Mouse (Mus musculus) G1E (cell line): Measurements from ENCODE around the gene Gnao1. TPM values are rescaled to one million over a fixed set of nuclear protein-coding genes. Genes with fewer than 3 reads are reported as not detected.

Experiments used
- ATAC-seq: 2 replicates; pipeline ENCODE4 v1.8.0; 2016; ENCODE audit warnings: mild to moderate bottlenecking; ENCODE audit not compliant: insufficient number of reproducible peaks, poor library complexity, low FRiP score, severe bottlenecking; ENCODE audit errors: extremely low read depth
- DNase-seq: peaks from one replicate; pipeline ENCODE4 v3.0.0; 2012; ENCODE audit warnings: low spot score
- H3K27me3 ChIP-seq: 2 replicates; pipeline ENCODE4 v1.6.1; 2012; ENCODE audit warnings: mild to moderate bottlenecking, low read length, inconsistent platforms; ENCODE audit not compliant: insufficient read depth
- H3K36me3 ChIP-seq: replicated peaks from 2 replicates; pipeline ENCODE3; 2012; ENCODE audit warnings: mild to moderate bottlenecking, inconsistent platforms
- H3K4me1 ChIP-seq: 2 replicates; pipeline ENCODE4 v1.6.1; 2012; ENCODE audit warnings: low read depth, low read length, inconsistent platforms, mixed read lengths; ENCODE audit not compliant: insufficient read depth
- H3K4me3 ChIP-seq: 2 replicates; pipeline ENCODE4 v1.5.1; 2012; ENCODE audit warnings: low read depth, mild to moderate bottlenecking, inconsistent platforms, low read length, moderate library complexity, mixed read lengths
- H3K9me3 ChIP-seq: replicated peaks from 2 replicates; pipeline ENCODE4 v1.6.1; 2012; ENCODE audit warnings: inconsistent platforms
- CTCF ChIP-seq: IDR thresholded peaks from 2 replicates; pipeline ENCODE4 v1.5.1; 2012; ENCODE audit warnings: low read depth, low read length, inconsistent platforms, mixed read lengths
- GATA1 ChIP-seq: IDR thresholded peaks from 2 replicates; pipeline ENCODE4 v1.6.1; 2012; ENCODE audit warnings: borderline replicate concordance, low read length, inconsistent platforms, mixed read lengths
- GATA2 ChIP-seq: IDR thresholded peaks from 2 replicates; pipeline ENCODE4 v1.6.1; 2012; ENCODE audit warnings: low read depth, low read length, inconsistent platforms, borderline replicate concordance
- POLR2AphosphoS5 ChIP-seq: IDR thresholded peaks from 2 replicates; pipeline ENCODE4 v1.6.1; 2012; ENCODE audit warnings: low read depth, low read length, inconsistent platforms; ENCODE audit not compliant: insufficient replicate concordance
- TAL1 ChIP-seq: conservative IDR thresholded peaks from 2 replicates; pipeline ENCODE4 v1.6.1; 2012; ENCODE audit warnings: low read depth, low read length, inconsistent platforms, mixed read lengths
- polyA plus RNA-seq: library from polyadenylated mRNA; stranded (reverse); fragments of >175 nt; gene quantifications from 2 replicates; pipeline ENCODE4 v1.2.3, GENCODE M21; 2012
- total RNA-seq, 2 experiments: library from RNA; stranded (forward) in 1 of 2; stranded (reverse) in 1 of 2; fragments of 200-1000 nt in 1 of 2; fragments of >200 nt in 1 of 2; fragmentation: Nextera tagmentation in 1 of 2; gene quantifications; 2 replicates each; pipeline ENCODE4 v1.2.3; 2014 to 2017

The Gnao1 gene
- total and polyA plus RNA-seq, 3 experiments, result 0.27 TPM; not detected in 2

DNA sequence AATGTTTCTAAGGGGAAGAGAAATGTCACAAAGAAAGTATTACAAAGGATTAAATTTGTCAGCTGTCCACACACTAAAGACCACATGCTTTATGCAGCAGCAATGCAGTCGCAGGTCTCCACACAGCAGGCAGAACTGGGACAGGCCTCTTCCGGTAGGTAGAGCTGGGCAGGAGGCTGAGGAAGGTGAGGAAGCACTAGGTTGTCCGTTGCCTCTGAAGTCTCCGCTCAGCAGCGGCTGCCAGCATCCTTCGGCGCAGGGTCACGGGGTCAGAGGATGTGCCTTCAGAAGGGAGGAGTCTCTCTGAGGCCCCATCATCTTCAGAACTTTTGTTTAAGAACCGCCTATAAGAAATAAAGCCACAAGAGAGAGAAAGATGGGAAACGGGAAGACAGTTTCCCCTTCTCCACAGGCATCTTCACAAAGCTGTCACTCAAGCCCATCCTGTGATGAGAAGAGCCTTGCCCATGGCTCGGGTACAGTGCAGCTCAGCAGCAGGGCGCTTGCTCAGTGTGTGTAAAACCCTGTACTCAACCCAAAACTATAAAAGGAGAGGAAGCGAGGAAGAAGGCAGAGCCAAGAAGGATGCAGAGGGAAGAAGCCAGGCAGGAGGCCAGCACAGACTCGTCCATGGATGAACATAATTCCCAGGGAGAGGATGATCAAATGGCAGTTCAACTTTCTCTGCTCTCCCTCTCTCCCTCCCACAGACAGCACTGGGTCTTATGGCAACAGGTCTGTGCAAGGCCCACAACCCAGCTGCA is 163.4 kb downstream of the Gnao1 start:
- no peaks in the 10 kb centered on the region for H3K9me3 ChIP-seq
- TF ChIP-seq GATA1 (no peak), GATA2 (no peak), CTCF (no peak), POLR2AphosphoS5 (no peak), TAL1 (no peak)
- no peaks in the 10 kb centered on the region for H3K27me3 ChIP-seq
- DNase-seq (no peak), ATAC-seq (no peak)
- no peak overlapping the region for H3K4me3 ChIP-seq
- H3K4me1 ChIP-seq, result peaks cover 6% of the 10 kb centered on the region
- H3K36me3 ChIP-seq, result peaks cover 90% of the 10 kb centered on the region

DNA sequence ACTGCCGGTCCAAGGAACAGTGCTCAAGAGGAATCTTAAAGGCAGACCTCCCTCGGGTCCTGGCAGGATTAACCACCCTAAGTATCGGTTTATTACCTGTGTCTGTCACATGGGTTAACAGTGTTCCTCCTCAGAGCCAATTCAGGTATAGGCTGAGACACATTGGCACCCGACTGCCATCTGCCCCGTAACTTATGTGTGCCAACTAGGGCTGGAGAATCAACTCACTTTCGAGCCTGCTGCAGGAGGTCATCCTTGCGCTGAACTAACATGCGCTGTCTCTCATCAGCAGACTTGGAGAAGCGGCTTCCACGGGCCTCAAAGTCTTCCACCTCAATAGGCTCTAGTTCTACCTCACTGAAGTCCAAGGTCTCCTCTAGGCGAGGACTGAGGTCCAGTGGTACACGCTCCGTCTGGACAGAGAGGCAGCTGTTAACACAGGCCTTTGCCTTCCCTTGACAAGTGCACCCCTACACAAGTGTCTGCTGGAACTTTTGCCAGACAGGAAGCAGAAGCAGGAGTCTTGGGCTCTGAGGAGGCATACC is 164.1 kb downstream of the Gnao1 start:
- TF ChIP-seq CTCF, result no peak
- no peak for TF ChIP-seq GATA2
- TF ChIP-seq POLR2AphosphoS5, result no peak
- TF ChIP-seq GATA1, result no peak
- no peak for TF ChIP-seq TAL1
- no peaks in the 10 kb centered on the region for H3K9me3 ChIP-seq
- H3K4me3 ChIP-seq, result no peak overlapping the region
- no peaks in the 10 kb centered on the region for H3K27me3 ChIP-seq
- ATAC-seq (no peak), DNase-seq (no peak)
- peaks cover 6% of the 10 kb centered on the region for H3K4me1 ChIP-seq
- peaks cover 92% of the 10 kb centered on the region for H3K36me3 ChIP-seq

DNA sequence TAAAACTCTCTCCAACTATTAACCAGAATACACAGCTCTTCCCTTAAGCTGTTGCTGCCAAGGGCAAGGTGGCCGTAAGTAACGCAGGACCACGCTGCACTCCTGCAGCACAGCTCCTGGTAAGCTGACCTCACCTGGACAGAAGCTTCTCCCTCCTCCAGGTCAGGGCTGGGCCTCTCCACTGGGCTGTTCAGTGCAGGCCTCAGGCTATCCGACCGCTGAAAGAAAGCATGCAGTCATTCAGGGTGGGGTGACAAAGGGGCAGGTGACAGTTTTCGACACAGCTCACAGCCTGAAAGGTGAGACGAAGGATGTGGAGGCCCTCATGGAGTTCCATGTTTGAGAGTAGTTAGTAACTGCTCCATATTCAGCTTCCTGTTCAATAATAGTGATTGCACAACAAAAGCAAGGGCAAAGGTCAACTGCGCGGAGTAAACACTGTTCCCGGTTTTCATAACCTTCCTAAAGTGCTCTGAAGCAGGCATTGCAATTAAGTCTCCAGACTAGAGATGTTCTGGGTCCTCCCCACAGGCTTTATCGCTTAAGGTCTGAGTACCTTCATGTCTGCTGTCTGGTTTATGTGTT is 164.9 kb downstream of the Gnao1 start:
- no peak for TF ChIP-seq TAL1
- TF ChIP-seq GATA1, result no peak
- no peak for TF ChIP-seq CTCF
- no peak for TF ChIP-seq GATA2
- no peak for TF ChIP-seq POLR2AphosphoS5
- H3K9me3 ChIP-seq, result no peaks in the 10 kb centered on the region
- peaks cover 95% of the 10 kb centered on the region for H3K36me3 ChIP-seq
- no peak overlapping the region for H3K4me3 ChIP-seq
- DNase-seq, result no peak
- peaks cover 6% of the 10 kb centered on the region for H3K4me1 ChIP-seq
- ATAC-seq, result no peak
- no peaks in the 10 kb centered on the region for H3K27me3 ChIP-seq

DNA sequence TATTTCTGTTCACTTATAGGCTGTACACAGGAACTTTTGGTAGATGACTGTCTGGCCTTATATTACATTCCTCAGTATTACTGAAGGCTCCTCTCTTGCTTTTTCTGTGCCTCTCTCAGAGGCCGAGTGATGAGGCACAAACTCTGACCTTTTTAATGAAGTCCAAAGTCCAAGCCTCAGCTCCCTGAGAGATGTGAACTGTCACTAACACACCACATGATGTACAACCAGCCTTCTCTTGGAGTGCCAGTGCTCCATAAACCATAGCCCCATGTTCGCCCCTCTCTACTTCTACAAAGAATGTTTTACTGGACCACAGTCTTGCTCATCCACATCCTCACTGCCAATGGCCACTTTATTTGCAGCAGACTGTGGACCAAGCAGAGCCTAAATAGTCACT is 165.6 kb downstream of the Gnao1 start:
- H3K9me3 ChIP-seq, result no peaks in the 10 kb centered on the region
- DNase-seq (no peak), ATAC-seq (no peak)
- TF ChIP-seq GATA2, result no peak
- TF ChIP-seq GATA1, result no peak
- no peak for TF ChIP-seq CTCF
- TF ChIP-seq POLR2AphosphoS5, result no peak
- no peak for TF ChIP-seq TAL1
- peaks cover 95% of the 10 kb centered on the region for H3K36me3 ChIP-seq
- peaks cover 6% of the 10 kb centered on the region for H3K4me1 ChIP-seq
- H3K27me3 ChIP-seq, result no peaks in the 10 kb centered on the region
- H3K4me3 ChIP-seq, result no peak overlapping the region

DNA sequence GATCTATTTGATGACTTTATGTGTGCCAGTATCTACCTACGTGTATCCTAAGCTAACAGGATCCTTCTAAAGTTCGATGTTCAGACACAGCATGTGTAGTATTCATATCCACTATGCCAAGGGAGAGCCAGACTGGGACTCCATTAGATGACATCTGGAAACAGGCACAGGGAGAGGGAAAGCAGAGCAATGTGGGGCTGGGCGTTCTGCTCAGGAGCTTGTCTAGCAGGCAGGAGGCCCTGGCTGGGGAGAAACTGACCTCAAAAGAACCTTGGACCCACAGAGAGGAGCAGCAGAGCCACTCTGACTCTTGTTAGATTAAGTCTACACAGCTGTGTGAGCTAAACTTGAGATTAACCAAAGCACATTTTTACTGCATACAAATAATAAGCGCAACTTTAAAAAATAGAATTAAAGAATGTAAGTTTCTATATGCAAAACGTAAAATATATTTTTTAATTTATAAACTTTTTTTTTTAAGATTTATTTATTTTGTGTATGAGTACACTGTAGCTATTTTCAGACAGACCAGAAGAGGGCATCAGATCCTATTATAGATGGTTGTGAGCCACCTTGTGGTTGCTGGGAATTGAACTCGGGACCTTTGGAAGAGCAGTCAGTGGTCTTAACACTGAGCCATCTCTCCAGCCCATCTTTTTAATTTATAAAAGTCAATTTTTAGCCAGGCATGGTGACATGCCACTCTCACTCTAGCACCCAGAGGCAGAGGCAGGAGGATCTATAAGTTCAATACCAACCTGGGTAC is 166.9 kb downstream of the Gnao1 start:
- Histone ChIP-seq H3K4me1 (peaks cover 6% of the 10 kb centered on the region; the same call in 1 of the 2 replicates), H3K36me3 (peaks cover 95% of the 10 kb centered on the region), H3K4me3 (no peak overlapping the region), H3K9me3 (no peaks in the 10 kb centered on the region), H3K27me3 (no peaks in the 10 kb centered on the region)
- no peak for TF ChIP-seq POLR2AphosphoS5
- no peak for TF ChIP-seq TAL1
- no peak for TF ChIP-seq GATA2
- TF ChIP-seq CTCF, result no peak
- no peak for ATAC-seq
- DNase-seq, result no peak

DNA sequence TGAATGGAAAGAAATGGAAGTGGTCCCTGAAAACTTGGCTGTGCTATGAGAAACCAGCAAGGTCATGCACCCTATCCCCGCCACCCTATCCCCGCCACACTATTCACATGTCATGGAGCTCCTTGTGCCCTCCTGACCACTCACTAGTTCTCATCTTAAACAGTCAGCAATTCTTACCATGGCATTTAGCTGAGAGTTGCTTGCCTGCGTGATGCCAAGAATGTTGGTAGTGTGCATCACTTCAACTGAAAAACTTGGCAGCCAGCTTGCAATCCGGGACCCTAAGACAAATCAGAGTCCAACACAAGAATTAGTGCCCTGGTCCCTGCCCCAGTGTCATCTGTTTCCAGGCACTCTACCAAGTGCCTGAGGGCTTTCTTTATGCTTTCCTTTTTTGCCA is 170.4 kb downstream of the Gnao1 start:
- ATAC-seq (no peak), DNase-seq (no peak)
- H3K9me3 ChIP-seq, result no peaks in the 10 kb centered on the region
- H3K36me3 ChIP-seq, result peaks cover 97% of the 10 kb centered on the region
- no peaks in the 10 kb centered on the region for H3K27me3 ChIP-seq
- 0 out of 2 replicates have a peak, but pooled peaks cover 2% of the 10 kb centered on the region for H3K4me1 ChIP-seq
- H3K4me3 ChIP-seq, result no peak overlapping the region
- no peak for TF ChIP-seq POLR2AphosphoS5
